Mouse (Mus musculus) liver, embryonic 15.5 days (tissue): ENCODE measurements at regions not wholly inside any gene's neighbourhood (a gene's known extent, or its start where the extent isn't known, plus 50 kb on each side); places are given as distances from the start of the nearest gene placed in this dataset.

ENCODE experiments used
- ATAC-seq: fragments of 200-750 bp; cut with Nextera tagmentation; 2 replicates; pipeline ENCODE4 v1.8.0; 2017; ENCODE audit warnings: moderate number of reproducible peaks, mild to moderate bottlenecking, moderate library complexity; ENCODE audit not compliant: insufficient read depth
- H3K27ac ChIP-seq: fragments of 300-500 bp; sonication (generic); replicated peaks from 2 replicates; pipeline ENCODE4 v1.5.1; 2015; ENCODE audit warnings: mild to moderate bottlenecking, inconsistent platforms
- H3K27me3 ChIP-seq: fragments of 300-500 bp; sonication (generic); 2 replicates; pipeline ENCODE4 v1.6.1; 2015; ENCODE audit warnings: mild to moderate bottlenecking, inconsistent platforms
- H3K36me3 ChIP-seq: fragments of 300-500 bp; sonication (generic); replicated peaks from 2 replicates; pipeline ENCODE4 v1.6.1; 2015; ENCODE audit warnings: moderate library complexity, mild to moderate bottlenecking, inconsistent platforms
- H3K4me1 ChIP-seq: fragments of 300-500 bp; sonication (generic); replicated peaks from 2 replicates; pipeline ENCODE4 v1.6.1; 2015; ENCODE audit warnings: inconsistent platforms
- H3K4me2 ChIP-seq: fragments of 300-500 bp; sonication (generic); 2 replicates; pipeline ENCODE4 v1.6.1; 2015; ENCODE audit warnings: moderate library complexity, mild to moderate bottlenecking, inconsistent platforms
- H3K4me3 ChIP-seq: fragments of 300-500 bp; sonication (generic); replicated peaks from 2 replicates; pipeline ENCODE4 v1.5.1; 2015; ENCODE audit warnings: mild to moderate bottlenecking, inconsistent platforms
- H3K9ac ChIP-seq: fragments of 300-500 bp; sonication (generic); 2 replicates; pipeline ENCODE4 v1.6.1; 2015; ENCODE audit warnings: moderate library complexity, mild to moderate bottlenecking, inconsistent platforms
- H3K9me3 ChIP-seq: fragments of 300-500 bp; sonication (generic); replicated peaks from 2 replicates; pipeline ENCODE4 v1.6.1; 2016; ENCODE audit warnings: inconsistent platforms
- WGBS: fragments of 180-500 bp; shearing (Covaris S2); methylation state at CpG from one replicate; pipeline ENCODE4 v1.1.7; 2015; ENCODE audit warnings: mixed read lengths; ENCODE audit not compliant: insufficient replicate concordance; 5-methylcytosine and 5-hydroxymethylcytosine counted together

- Histone ChIP-seq H3K4me2 (no peak overlapping the region), H3K36me3 (no peaks in the 10 kb centered on the region), H3K9ac (no peak overlapping the region), H3K4me3 (no peak overlapping the region), H3K4me1 (no peaks in the 10 kb centered on the region), H3K27ac (no peak overlapping the region), H3K27me3 (peaks cover 51% of the 10 kb centered on the region), H3K9me3 (no peaks in the 10 kb centered on the region)
- 16% methylated on average over 20 of the region's 20 CpGs for WGBS
- ATAC-seq, result no peak
Measured at GRCm38 (mm10) chr13:73405720-73406629, 61.0 kb upstream of the Lpcat1 start.

DNA sequence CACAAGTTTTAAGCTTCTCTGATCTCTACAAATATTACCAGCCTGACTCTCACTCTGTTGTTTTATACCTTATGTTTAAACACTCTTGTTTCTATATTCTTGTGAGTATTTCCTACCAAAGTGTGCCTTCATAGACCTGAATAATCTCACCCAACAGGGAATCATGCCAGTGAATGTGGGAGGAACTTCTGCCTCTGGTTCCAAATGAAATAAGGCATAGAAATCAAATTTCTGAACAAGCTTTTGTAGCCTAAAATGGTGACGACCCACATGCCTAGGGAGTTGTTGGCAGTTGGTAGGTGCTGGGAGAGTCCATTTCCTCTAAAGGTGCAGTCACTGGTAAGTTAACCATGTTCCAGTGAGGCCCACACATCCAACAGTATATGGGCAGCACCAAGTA is 66.1 kb upstream of the Lpcat1 start:
- no peaks in the 10 kb centered on the region for H3K36me3 ChIP-seq
- no peak for ATAC-seq
- no peaks in the 10 kb centered on the region for H3K9me3 ChIP-seq
- H3K27me3 ChIP-seq, result peaks cover 20% of the 10 kb centered on the region
- WGBS, result 39% methylated on average over 1 of the region's 1 CpGs
- no peak overlapping the region for H3K4me2 ChIP-seq
- H3K9ac ChIP-seq, result no peak overlapping the region
- H3K4me3 ChIP-seq, result no peak overlapping the region
- no peaks in the 10 kb centered on the region for H3K4me1 ChIP-seq
- H3K27ac ChIP-seq, result no peak overlapping the region

- H3K4me3 ChIP-seq, result no peak overlapping the region
- no peak overlapping the region for H3K4me2 ChIP-seq
- no peak for ATAC-seq
- no peaks in the 10 kb centered on the region for H3K36me3 ChIP-seq
- H3K9ac ChIP-seq, result no peak overlapping the region
- H3K4me1 ChIP-seq, result no peaks in the 10 kb centered on the region
- no peak overlapping the region for H3K27ac ChIP-seq
- H3K9me3 ChIP-seq, result no peaks in the 10 kb centered on the region
- H3K27me3 ChIP-seq, result no peaks in the 10 kb centered on the region
- WGBS, result 31% methylated on average over 4 of the region's 4 CpGs
Measured at GRCm38 (mm10) chr13:73397033-73397432, 68.7 kb upstream of the Ndufs6 start.

DNA sequence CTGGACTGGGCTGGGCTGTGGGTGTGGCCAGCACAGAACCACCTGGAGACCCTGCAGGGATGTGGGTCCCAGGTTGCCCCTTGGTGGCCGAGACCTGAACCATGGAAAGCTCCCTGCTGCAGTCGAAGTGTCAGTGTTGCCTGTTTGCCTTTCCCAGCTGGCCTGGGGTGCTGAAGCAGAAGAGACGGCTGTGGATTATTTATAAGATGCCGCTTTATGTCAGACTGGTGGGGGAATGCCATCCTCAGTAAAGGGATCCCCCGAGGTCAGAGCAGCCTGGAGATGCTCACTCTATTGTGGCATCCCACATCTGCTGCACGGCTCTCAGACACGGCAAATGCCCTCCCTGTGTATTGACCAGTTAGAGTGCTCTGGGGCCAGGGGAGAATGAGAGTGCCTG is 67.5 kb upstream of the Ndufs6 start:
- Histone ChIP-seq H3K9me3 (no peaks in the 10 kb centered on the region), H3K27ac (no peak overlapping the region), H3K4me2 (no peak overlapping the region), H3K9ac (no peak overlapping the region), H3K4me3 (no peak overlapping the region), H3K4me1 (no peaks in the 10 kb centered on the region), H3K27me3 (no peaks in the 10 kb centered on the region), H3K36me3 (no peaks in the 10 kb centered on the region)
- ATAC-seq, result no peak
- WGBS, result 66% methylated on average over 7 of the region's 7 CpGs

DNA sequence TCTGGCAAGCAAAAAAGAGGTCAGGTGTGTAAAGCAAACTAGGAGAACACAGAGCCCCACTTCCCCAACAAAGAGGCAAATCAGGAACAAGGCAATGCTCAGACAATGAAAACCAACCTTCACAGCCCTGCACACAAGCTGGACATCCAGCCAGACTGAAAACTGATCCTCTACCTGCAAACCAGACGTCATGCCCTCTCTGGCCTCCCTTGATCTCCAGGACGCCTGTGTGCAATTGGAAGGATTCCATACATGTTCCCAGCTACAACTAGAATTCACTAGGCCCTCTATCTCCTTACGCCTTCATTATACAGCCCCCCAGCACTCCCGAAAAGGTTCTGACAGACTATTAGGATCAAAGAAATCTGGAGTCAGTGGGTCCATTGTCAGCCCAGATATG is 60.7 kb upstream of the Ndufs6 start:
- H3K27me3 ChIP-seq, result no peaks in the 10 kb centered on the region
- no peak overlapping the region for H3K4me3 ChIP-seq
- H3K9ac ChIP-seq, result no peak overlapping the region
- H3K4me2 ChIP-seq, result no peak overlapping the region
- WGBS, result 48% methylated on average over 4 of the region's 4 CpGs
- H3K4me1 ChIP-seq, result no peaks in the 10 kb centered on the region
- no peak for ATAC-seq
- no peaks in the 10 kb centered on the region for H3K9me3 ChIP-seq
- H3K27ac ChIP-seq, result no peak overlapping the region
- H3K36me3 ChIP-seq, result no peaks in the 10 kb centered on the region

- WGBS, result 35% methylated on average over 3 of the region's 3 CpGs
Measured at GRCm38 (mm10) chr13:73383585-73383984, 55.2 kb upstream of the Ndufs6 start.

More at GRCm38 (mm10) chr13:73383585-73383984, 55.2 kb upstream of the Ndufs6 start:
- Histone ChIP-seq H3K27ac (no peak overlapping the region), H3K36me3 (no peaks in the 10 kb centered on the region), H3K4me2 (no peak overlapping the region), H3K27me3 (no peaks in the 10 kb centered on the region), H3K4me3 (no peak overlapping the region), H3K9ac (no peak overlapping the region), H3K9me3 (no peaks in the 10 kb centered on the region), H3K4me1 (no peaks in the 10 kb centered on the region)
- ATAC-seq, result no peak
